Mouse (Mus musculus) adipose tissue, adult 10 weeks (tissue): ENCODE data around the gene Sgta. TPM values are rescaled to one million over a fixed set of nuclear protein-coding genes. Genes with fewer than 3 reads are reported as not detected.

Source experiments
- polyA plus RNA-seq: library from polyadenylated mRNA; stranded (reverse); fragments of 350-450 nt; fragmentation: Illumina TruSeq; extraction: RNeasy Lipid Tissue Mini Kit (QIAGEN cat#74804); gene quantifications from one replicate; pipeline ENCODE4 v1.2.3, GENCODE M21; 2014; ENCODE audit warnings: low read depth, low replicate concordance

The Sgta gene
- 94.7 TPM for polyA plus RNA-seq

GRCm38 (mm10) chr10:81059603-81060543 is at the start of gene Sgta:
Gene Sgta, minus strand, starts transcription at chr10:81060181.

GRCm38 (mm10) chr10:81105565-81106112 is 45.7 kb upstream of the Sgta start, which contains the start of gene Map2k2:
Gene Map2k2, plus strand, starts transcription at chr10:81105915.

GRCm38 (mm10) chr10:81069836-81070235 is 9.9 kb upstream of the Sgta start, which contains the start of gene Thop1:
Gene Thop1, plus strand, starts transcription at chr10:81070035.

GRCm38 (mm10) chr10:81036988-81037580 is 22.9 kb downstream of the Sgta start, which contains the start of gene Slc39a3:
Gene Slc39a3, minus strand, starts transcription at chr10:81037426.

GRCm38 (mm10) chr10:81025639-81026275 is 34.2 kb downstream of the Sgta start, which contains the start of gene Diras1:
Gene Diras1, minus strand, starts transcription at chr10:81025662.

GRCm38 (mm10) chr10:81014393-81015384 is 45.3 kb downstream of the Sgta start, which contains the start of gene Gng7:
Gene Gng7, minus strand, starts transcription at chr10:81014945.

Other genes starting within 250 kb of the Sgta start
- not detected for gene Jsrp1, start 246.7 kb downstream of the Sgta start, polyA plus RNA-seq
- gene Oaz1, start 233.5 kb downstream of the Sgta start, polyA plus RNA-seq: 485 TPM
- gene Lingo3, start 216.1 kb downstream of the Sgta start, polyA plus RNA-seq: not detected
- gene Lsm7, start 205.0 kb downstream of the Sgta start, polyA plus RNA-seq: 80.8 TPM
- 22.0 TPM for gene Sppl2b, start 204.9 kb downstream of the Sgta start, polyA plus RNA-seq
- 0.10 TPM for gene Tmprss9, start 188.3 kb downstream of the Sgta start, polyA plus RNA-seq
- 135 TPM for gene Timm13, start 159.2 kb downstream of the Sgta start, polyA plus RNA-seq
- 11.7 TPM for gene Lmnb2, start 141.9 kb downstream of the Sgta start, polyA plus RNA-seq
- 7.9 TPM for gene Gadd45b, start 130.1 kb downstream of the Sgta start, polyA plus RNA-seq
- 5.7 TPM for gene Gng7, start 45.2 kb downstream of the Sgta start, polyA plus RNA-seq
- gene Diras1, start 34.5 kb downstream of the Sgta start, polyA plus RNA-seq: not detected
- gene Slc39a3, start 22.8 kb downstream of the Sgta start, polyA plus RNA-seq: 17.6 TPM
- 18.0 TPM for gene Thop1, start 9.9 kb upstream of the Sgta start, polyA plus RNA-seq
- 0.15 TPM for gene Creb3l3, start 38.7 kb upstream of the Sgta start, polyA plus RNA-seq
- 98.4 TPM for gene Map2k2, start 45.7 kb upstream of the Sgta start, polyA plus RNA-seq
- 26.5 TPM for gene Zbtb7a, start 75.0 kb upstream of the Sgta start, polyA plus RNA-seq
- gene Pias4, start 107.7 kb upstream of the Sgta start, polyA plus RNA-seq: 23.4 TPM
- 1,511 TPM for gene Eef2, start 116.5 kb upstream of the Sgta start, polyA plus RNA-seq
- 50.3 TPM for gene Dapk3, start 122.8 kb upstream of the Sgta start, polyA plus RNA-seq
- not detected for gene 4930442H23Rik, start 123.7 kb upstream of the Sgta start, polyA plus RNA-seq
- not detected for gene Nmrk2, start 141.9 kb upstream of the Sgta start, polyA plus RNA-seq
- gene Atcay, start 170.7 kb upstream of the Sgta start, polyA plus RNA-seq: not detected
- 11.6 TPM for gene Zfr2, start 173.0 kb upstream of the Sgta start, polyA plus RNA-seq
- gene Matk, start 192.8 kb upstream of the Sgta start, polyA plus RNA-seq: 2.8 TPM
- 87.0 TPM for gene Mrpl54, start 206.8 kb upstream of the Sgta start, polyA plus RNA-seq
- 47.8 TPM for gene Apba3, start 206.8 kb upstream of the Sgta start, polyA plus RNA-seq
- 24.4 TPM for gene Tjp3, start 231.4 kb upstream of the Sgta start, polyA plus RNA-seq
- 44.2 TPM for gene Pip5k1c, start 232.8 kb upstream of the Sgta start, polyA plus RNA-seq